Mouse (Mus musculus) thymus, postnatal 25 days (tissue): ENCODE results near the gene Spef2.

Experiments
- DNase-seq: peaks from one replicate; pipeline ENCODE4 v3.0.0; 2022

Gene Spef2

GRCm38 (mm10) chr15:9533356-9533902, 215.2 kb downstream of the Spef2 start:
- no peak for DNase-seq

- DNase-seq: no peak
Measured at GRCm38 (mm10) chr15:9530076-9530475, 218.6 kb downstream of the Spef2 start, which contains the start of gene Il7r. Gene Il7r, minus strand, starts transcription at chr15:9530176.

GRCm38 (mm10) chr15:9529646-9530045, 219.0 kb downstream of the Spef2 start:
- peak; percentile 36 for DNase-seq
